Mouse (Mus musculus): ENCODE data around the gene Dusp9. TPM values are rescaled to one million over a fixed set of nuclear protein-coding genes. Genes with fewer than 3 reads are reported as not detected.

The Dusp9 gene
- polyA plus RNA-seq (2014; fragmentation: Illumina TruSeq; extraction: RNeasy Lipid Tissue Mini Kit (QIAGEN cat#74804)): not detected

DNA sequence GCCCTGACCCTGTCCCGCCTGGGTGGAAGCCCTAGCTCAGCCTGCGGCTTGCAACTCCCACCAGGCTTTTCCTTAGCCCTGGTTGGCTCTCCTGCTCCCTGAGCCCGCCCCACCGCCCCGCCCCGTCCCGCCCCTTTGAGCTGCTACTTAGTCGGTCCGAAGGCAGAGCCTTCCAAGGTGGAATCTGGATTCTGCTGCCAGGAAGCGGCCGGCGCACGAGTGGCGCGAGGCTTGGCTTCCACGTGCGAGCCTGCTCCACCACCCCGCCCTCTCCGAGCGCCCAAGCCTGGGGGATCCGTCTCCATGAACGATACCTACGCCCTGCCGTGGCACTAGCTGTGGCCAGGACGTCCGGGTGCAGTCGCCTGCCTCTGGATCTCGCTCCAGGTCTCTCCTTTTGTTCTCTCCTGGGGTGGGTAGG lies at the start of gene Dusp9:
TSS of gene Dusp9 (plus strand) at position 165 of the 421 bp plus-strand sequence.

DNA sequence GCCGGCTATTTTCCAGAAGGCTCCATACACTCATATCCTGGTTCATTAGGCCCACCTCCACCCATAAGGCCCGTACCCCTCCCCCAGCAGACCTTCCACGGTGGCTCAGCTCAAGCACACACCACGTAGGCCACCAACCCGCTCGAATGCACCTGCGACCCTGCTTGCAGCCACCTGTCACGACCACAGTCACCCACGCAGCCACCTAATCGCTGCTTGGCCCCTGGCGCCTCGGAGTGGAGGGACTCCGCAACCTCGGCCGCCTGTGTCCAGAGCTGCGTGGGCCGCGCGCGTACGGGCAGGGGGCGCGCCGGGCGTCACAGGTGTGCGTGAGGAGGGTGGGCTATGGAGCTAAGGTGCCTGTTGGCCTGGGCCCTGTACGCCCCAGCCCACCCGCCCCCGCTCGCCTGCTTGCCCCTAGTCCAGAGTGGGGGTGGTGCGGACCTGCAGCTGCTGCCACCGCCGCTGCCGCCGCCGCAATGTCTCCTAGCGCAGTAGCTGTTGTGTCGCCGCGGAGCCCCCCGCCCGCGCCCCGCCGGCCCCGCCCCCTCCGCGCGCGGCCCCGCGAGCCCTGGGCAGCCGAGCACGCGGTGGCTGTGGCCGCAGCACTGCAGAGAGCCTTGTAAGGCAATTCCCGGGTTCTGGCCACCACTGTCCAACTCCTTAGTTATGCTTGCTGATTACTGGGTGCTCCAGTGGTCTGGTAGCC lies 20.5 kb downstream of the Dusp9 start, which contains the start of gene Pnck:
TSS of gene Pnck (minus strand) at position 543 of the 709 bp plus-strand sequence.

GRCm38 (mm10) chrX:73672879-73673618 lies 33.8 kb downstream of the Dusp9 start, which contains the start of gene Slc6a8:
Gene Slc6a8, plus strand, starts transcription at chrX:73673150.

Other genes with a start within 250 kb of the Dusp9 start
- not detected for gene Gm18336, start 240.7 kb upstream of the Dusp9 start, polyA plus RNA-seq (2014; fragmentation: Illumina TruSeq; extraction: RNeasy Lipid Tissue Mini Kit (QIAGEN cat#74804))
- 0.37 TPM for gene Zfp92, start 228.3 kb upstream of the Dusp9 start, polyA plus RNA-seq (2014; fragmentation: Illumina TruSeq; extraction: RNeasy Lipid Tissue Mini Kit (QIAGEN cat#74804))
- gene Trex2, start 204.1 kb upstream of the Dusp9 start, polyA plus RNA-seq (2014; fragmentation: Illumina TruSeq; extraction: RNeasy Lipid Tissue Mini Kit (QIAGEN cat#74804)): not detected
- 12.6 TPM for gene Haus7, start 180.4 kb upstream of the Dusp9 start, polyA plus RNA-seq (2014; fragmentation: Illumina TruSeq; extraction: RNeasy Lipid Tissue Mini Kit (QIAGEN cat#74804))
- 258 TPM for gene Bgn, start 155.8 kb upstream of the Dusp9 start, polyA plus RNA-seq (2014; fragmentation: Illumina TruSeq; extraction: RNeasy Lipid Tissue Mini Kit (QIAGEN cat#74804))
- 1.3 TPM for gene Atp2b3, start 136.3 kb upstream of the Dusp9 start, polyA plus RNA-seq (2014; fragmentation: Illumina TruSeq; extraction: RNeasy Lipid Tissue Mini Kit (QIAGEN cat#74804))
- gene Pnck, start 20.7 kb downstream of the Dusp9 start, polyA plus RNA-seq (2014; fragmentation: Illumina TruSeq; extraction: RNeasy Lipid Tissue Mini Kit (QIAGEN cat#74804)): not detected
- 24.7 TPM for gene Slc6a8, start 33.7 kb downstream of the Dusp9 start, polyA plus RNA-seq (2014; fragmentation: Illumina TruSeq; extraction: RNeasy Lipid Tissue Mini Kit (QIAGEN cat#74804))
- 139 TPM for gene Bcap31, start 76.8 kb downstream of the Dusp9 start, polyA plus RNA-seq (2014; fragmentation: Illumina TruSeq; extraction: RNeasy Lipid Tissue Mini Kit (QIAGEN cat#74804))
- 1.4 TPM for gene Abcd1, start 77.2 kb downstream of the Dusp9 start, polyA plus RNA-seq (2014; fragmentation: Illumina TruSeq; extraction: RNeasy Lipid Tissue Mini Kit (QIAGEN cat#74804))
- not detected for gene Plxnb3, start 117.7 kb downstream of the Dusp9 start, polyA plus RNA-seq (2014; fragmentation: Illumina TruSeq; extraction: RNeasy Lipid Tissue Mini Kit (QIAGEN cat#74804))
- not detected for gene Srpk3, start 135.0 kb downstream of the Dusp9 start, polyA plus RNA-seq (2014; fragmentation: Illumina TruSeq; extraction: RNeasy Lipid Tissue Mini Kit (QIAGEN cat#74804))
- 19.0 TPM for gene Idh3g, start 147.5 kb downstream of the Dusp9 start, polyA plus RNA-seq (2014; fragmentation: Illumina TruSeq; extraction: RNeasy Lipid Tissue Mini Kit (QIAGEN cat#74804))
- gene Ssr4, start 147.6 kb downstream of the Dusp9 start, polyA plus RNA-seq (2014; fragmentation: Illumina TruSeq; extraction: RNeasy Lipid Tissue Mini Kit (QIAGEN cat#74804)): 14.9 TPM
- 1.2 TPM for gene Pdzd4, start 185.6 kb downstream of the Dusp9 start, polyA plus RNA-seq (2014; fragmentation: Illumina TruSeq; extraction: RNeasy Lipid Tissue Mini Kit (QIAGEN cat#74804))

All from ovary, adult 10 weeks (tissue).